Mouse (Mus musculus): ENCODE measurements at regions not wholly inside any gene's neighbourhood (a gene's known extent, or its start where the extent isn't known, plus 50 kb on each side); places are given as distances from the start of the nearest gene placed in this dataset.

DNA sequence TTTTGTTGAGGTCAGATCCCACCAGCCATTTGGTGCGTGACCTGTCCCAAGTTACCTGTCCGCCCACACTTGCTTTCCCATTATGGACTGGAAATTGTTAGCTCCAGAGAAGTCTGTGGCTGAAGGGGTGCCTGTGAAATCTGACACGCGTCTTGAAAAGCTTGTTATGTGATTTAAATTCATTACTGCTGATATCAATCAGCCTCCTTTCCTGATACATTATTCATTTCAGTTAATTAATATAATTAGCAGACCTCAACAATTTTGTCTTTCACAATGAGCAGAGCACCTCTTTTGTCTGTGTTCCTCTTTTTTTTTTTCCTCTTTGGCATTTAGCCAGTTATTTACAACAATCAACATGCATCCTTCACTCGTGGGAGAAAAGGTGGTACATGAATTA is 58.6 kb upstream of the Grip1 start:
- DNase-seq = no peak

GRCm38 (mm10) chr10:119387924-119388323 is 65.7 kb upstream of the Grip1 start:
- no peak for DNase-seq

DNA sequence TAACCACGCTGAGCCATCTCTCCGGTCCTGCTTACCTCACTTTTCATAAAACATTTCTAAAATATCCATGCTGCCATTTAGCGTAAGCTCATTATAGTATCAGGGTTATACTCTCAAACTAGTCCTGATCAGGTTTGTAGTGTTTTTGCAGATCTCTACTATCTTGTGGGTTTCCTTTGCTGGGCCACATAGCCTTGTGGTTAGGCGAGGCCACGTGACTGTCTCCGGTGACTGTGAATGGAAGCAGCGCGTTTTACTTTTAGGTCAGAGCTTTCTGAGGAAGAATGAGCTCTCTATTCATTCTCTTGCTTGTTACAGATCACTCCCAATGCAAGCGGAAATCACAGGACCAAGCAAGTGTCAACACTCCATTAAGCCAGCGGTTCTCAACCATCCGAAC is 71.4 kb upstream of the Grip1 start:
- DNase-seq = peak; percentile 48

DNA sequence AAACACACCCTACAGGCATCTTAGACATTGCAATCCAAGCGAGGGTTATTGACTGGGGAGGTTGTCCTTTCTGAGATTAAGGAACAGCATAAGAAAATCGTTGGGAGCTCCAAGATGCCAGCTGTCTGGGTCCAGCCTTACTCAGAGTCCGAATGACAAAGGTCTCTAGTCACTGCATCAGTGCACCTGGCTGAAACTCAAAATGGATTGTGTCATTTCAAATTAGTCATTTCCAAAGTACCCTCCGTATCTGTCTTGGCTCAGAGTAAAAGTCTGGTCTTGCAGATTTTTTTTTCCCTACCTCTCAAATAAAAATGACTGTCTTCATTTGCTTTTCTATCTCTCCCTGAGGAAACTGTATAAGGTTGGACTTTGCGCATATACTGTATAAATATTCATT is 85.1 kb upstream of the Grip1 start:
- DNase-seq = no peak

- DNase-seq = peak; percentile 69
Observed at GRCm38 (mm10) chr10:119363616-119364015, 90.0 kb upstream of the Grip1 start.

DNA sequence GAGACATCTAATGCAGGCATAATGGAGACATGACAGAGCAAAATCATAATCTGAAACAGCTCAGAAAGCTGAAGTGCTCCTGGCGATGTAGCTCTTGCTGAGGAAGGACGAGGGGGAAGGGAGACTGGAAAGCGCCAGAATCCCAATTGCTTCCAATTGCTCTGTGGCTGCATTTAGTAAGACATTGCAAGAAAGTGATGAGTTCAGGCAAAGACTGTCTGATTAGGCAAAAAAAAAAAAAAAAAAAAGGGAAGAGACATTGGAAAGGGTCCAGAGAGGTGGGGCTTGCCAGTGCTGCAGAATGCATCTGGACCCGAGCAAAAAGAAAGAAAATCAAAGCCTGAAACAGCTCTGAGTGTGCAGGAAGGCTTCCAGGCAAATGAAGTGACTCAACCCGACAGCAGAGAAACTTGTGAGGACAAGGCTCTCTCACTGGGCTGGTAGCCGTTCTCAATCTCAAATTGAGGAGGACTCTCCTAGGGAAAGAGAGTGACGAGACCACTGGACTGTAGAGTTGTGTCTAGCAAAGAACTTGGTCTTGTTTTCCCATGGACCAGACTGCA is 94.8 kb upstream of the Grip1 start:
- no peak for DNase-seq

DNA sequence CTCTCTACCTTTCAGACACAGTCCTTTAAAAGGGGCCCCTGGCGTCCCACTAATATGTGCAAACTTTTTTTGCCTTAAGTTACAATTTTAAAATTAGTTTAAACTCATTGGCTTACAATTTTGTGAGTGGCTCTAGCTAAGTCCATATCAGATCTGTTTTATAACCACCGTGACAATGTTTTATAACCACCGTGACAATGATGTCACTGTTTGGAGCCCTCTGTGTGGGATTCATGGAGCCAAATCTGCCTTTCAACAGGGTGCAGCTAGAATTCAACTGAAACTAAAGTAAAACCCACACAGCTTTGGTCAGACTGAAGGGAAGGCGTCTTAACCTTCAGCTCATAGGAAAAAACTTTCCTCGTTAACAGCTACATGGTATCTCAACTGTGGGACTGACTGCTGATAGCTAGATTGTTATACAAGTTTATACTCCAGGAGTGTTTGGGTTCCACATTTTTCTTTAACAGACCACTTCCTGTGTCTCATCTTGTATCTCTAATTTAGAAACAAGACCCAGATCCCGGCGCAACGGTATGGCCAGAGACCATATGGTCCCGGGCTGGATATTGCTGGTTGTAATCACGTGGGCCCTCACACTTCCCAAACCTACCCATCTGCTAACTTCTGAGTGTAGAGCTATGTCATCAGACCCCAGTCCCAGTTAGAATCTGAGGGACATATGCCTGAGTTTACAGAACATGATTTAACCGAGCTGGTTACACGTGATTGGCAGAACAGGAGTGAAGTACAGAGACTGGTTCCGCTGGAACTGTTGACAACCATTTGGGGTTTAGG is 102.7 kb upstream of the Cand1 start:
- no peak for DNase-seq

DNA sequence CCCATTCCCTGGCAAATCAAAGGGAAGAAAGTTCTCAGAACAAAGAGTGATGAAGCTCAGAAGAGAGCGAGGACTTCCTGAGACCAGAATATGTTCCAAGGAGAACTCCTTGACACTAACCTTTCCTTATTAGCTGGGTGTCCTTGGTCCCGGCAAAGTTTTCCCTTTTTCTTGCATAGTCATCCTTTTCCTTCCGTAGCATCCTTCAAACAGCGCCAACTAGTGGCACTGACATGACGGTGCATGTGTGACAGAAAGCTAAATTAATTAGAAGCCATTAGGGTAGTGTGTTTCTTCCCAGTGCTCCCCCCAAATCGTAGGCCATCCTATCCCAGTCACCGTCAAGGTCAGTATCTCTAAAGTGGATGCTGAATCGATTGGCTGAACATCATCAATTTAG is 100.5 kb upstream of the Cand1 start:
- DNase-seq = no peak

DNA sequence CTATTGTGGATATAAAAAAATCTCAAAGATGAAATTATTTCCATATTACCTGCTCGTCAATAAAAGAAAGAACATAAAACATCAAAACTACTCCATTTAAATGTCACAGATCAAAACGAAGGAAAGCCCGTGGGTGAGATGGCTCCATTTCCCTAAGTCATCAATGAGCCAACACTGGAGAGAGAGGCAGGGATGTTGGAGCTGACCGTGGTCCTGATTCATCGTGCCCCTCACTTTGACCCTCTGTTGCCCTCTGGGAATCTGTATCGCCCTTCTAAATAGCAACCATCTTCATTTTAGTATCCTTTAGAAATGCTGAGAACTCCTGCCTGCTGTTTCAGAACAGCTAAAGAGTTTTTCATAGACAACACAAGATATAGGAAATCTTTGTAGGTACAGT is 87.1 kb upstream of the Cand1 start:
- DNase-seq = no peak

DNA sequence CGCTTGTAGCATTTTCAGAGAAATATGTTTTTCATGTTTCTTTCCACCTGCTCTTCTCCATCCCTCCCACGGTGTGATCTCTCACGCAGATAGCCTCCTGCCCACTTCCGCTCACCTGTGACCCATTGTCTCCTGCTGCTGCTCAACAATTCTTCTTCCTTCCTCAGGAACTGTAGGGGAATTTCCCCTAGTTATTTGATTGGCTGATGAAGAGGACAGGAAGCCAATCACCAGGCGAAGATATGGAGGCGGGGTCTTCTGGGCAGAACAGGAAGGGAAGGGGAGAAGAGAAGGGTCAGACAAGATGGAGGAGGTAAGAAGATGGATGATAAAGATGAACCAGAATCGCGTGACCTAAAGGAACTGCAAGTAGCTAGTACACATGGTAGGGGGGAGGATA is 80.1 kb upstream of the Cand1 start:
- DNase-seq = no peak

DNA sequence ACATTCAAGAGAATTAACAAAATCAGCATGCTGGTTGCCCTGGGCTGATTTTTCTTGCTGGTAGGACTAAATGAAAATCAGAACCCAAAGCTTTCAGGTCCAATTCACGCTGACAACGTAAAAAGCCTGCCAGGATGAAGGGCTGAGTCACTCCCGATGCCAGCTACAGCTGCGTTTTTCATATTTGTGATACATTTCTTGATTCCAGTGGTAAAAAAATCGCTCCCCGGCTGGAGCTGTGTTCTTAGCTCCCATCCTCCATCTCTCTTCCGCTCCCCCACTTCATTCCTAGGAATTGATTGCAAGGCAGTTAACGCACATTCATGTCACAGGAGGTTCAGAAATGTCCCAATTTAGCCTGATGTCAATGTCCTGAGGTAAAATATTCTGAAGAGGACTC is 78.6 kb upstream of the Cand1 start:
- DNase-seq = no peak

GRCm38 (mm10) chr10:119311578-119311977 is 71.7 kb upstream of the Cand1 start:
- DNase-seq = no peak

DNA sequence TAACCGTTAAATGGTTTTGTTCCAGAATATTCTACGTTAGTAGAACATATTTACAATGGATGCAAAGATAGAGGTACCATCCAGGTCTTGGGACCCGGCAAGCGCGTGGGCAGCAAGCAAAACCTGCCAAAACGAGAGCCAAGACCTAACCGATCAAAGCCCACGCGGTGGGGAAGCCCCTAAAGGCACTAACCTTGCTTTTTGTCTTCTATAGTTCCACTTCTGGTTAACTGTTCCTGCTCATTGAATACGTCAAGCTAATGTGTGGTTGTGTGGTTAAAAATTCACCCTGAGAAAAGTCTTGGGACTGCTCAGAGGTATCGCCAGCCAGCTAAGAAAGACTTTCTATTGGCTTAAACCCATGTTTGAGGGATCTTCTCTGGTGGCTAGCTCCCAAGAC is 55.9 kb upstream of the Cand1 start:
- no peak for DNase-seq

DNA sequence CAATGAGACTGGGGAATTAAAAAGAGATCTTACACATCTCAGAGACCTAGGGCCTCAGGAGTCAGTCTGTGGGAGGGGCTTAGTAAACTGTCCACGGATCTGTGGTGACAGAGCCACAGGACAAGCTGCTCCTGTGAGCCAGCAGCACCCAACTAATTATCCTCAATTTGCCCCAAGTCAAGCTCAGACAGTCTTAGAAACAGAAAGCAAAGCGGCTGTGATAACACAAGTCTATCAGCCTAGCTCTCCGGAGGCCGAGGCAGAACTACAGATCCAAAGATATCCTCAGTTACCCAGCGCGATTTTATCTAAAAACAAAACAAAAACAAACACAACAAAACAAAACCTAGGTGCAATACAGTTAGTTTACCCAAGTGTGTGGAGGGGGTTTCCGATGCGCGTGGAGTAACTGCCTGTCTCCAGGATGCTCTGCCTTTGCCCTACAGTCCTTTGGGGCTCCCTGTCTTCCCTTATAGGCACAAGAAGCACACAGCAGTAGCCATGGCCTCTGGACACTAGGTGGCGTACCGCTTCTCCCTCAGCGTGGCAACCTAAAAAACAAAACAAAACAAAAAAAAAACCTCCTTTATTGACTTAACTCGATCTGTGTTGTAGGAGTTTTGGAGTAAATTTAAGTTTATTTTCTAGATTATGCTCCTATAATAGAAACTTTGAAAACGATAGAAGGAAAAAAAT is 54.7 kb upstream of the Cand1 start:
- DNase-seq = peak; percentile 74

DNA sequence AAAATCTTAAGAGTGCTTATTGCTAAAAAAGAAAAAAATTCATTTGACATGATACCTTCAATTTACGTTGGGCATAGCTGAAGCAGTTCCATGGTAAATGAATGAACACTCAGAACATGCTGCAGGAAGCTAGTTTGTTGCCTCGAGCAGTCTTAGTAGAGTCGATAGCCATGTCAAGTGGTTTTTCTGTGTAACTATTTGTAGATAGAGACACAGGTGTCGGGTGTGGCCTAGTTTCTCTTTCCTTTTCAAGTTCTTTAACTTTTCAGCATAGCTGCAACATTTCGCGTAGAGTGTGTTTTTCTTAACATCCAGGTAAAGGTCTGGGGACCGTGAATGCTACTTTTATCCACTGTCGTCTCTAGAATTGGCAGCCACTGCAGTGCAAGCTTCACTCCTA is 53.5 kb upstream of the Cand1 start:
- peak; percentile 13 for DNase-seq

Measured in thymus, postnatal 4 days (tissue).